ENCODE assay signal across 8 mouse cellular contexts in the genomic region with DNA sequence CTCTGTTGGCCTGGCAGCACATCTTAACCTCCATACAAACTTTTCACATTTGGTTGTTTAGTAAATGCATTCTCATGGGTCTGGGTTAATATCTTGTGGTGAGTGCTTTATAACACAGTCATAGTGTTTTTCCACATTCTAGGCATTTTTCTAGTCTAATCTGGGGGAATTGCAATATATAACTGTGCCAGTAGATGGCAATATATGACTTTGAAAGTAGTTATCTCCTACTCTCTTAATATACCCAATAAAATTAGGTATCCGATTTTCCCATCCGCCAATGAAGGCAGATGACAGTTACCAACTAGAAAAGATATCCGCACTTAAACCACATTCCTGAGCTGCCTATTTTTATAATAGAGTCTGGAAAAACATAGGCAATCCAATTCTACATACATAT. TPM values are rescaled to one million over a fixed set of nuclear protein-coding genes. Genes with fewer than 3 reads are reported as not detected.
DNase-seq lines count a peak whose midpoint lies in the region; ATAC-seq and TF ChIP-seq lines count a peak whose summit lies in the region.

No protein-coding gene starts in this region.

- ATAC-seq in forebrain, embryonic 11.5 days (replicated peaks; ENCODE audit: low FRiP score): peak; percentile 58; the same call in 1 of the 2 replicates
- peak; percentile 17; the same call in 1 of the 2 replicates for ATAC-seq in lung, postnatal 0 days
- peak; percentile 72 for ATAC-seq in neural tube, embryonic 15.5 days (ENCODE audit: low FRiP score)

- no peak overlapping the region for H3K27ac ChIP-seq in forebrain, embryonic 11.5 days (ENCODE audit: low read depth, low read length)
- H3K27ac ChIP-seq in forebrain, embryonic 10.5 days: no peak overlapping the region
- H3K27ac ChIP-seq in lung, postnatal 0 days (ENCODE audit: low read length): no peak overlapping the region
- H3K27ac ChIP-seq in neural tube, embryonic 15.5 days (replicated peaks): no peak overlapping the region

- no peaks in the 10 kb centered on the region for H3K4me1 ChIP-seq in forebrain, embryonic 11.5 days (replicated peaks; ENCODE audit: control insufficient read depth, insufficient read depth, low read length)
- no peaks in the 10 kb centered on the region for H3K4me1 ChIP-seq in forebrain, embryonic 10.5 days
- H3K4me1 ChIP-seq in lung, postnatal 0 days (ENCODE audit: insufficient read depth, low read depth, low read length): no peaks in the 10 kb centered on the region
- no peaks in the 10 kb centered on the region for H3K4me1 ChIP-seq in neural tube, embryonic 15.5 days

- WGBS in forebrain, embryonic 11.5 days: 21% methylated on average over 3 of the region's 3 CpGs
- 33% methylated on average over 3 of the region's 3 CpGs for WGBS in forebrain, embryonic 10.5 days
- 11% methylated on average over 3 of the region's 3 CpGs for WGBS in lung, postnatal 0 days
- 13% methylated on average over 3 of the region's 3 CpGs for WGBS in neural tube, embryonic 15.5 days

- no peaks in the 10 kb centered on the region for H3K9me3 ChIP-seq in forebrain, embryonic 11.5 days (ENCODE audit: control insufficient read depth, low read length)
- no peaks in the 10 kb centered on the region for H3K9me3 ChIP-seq in forebrain, embryonic 10.5 days
- no peaks in the 10 kb centered on the region for H3K9me3 ChIP-seq in lung, postnatal 0 days (ENCODE audit: low read length)
- H3K9me3 ChIP-seq in neural tube, embryonic 15.5 days (replicated peaks): no peaks in the 10 kb centered on the region

- H3K27me3 ChIP-seq in forebrain, embryonic 11.5 days (ENCODE audit: control insufficient read depth, insufficient read depth, low read length): no peaks in the 10 kb centered on the region
- H3K27me3 ChIP-seq in forebrain, embryonic 10.5 days (ENCODE audit: poor library complexity, severe bottlenecking): no peaks in the 10 kb centered on the region
- no peaks in the 10 kb centered on the region for H3K27me3 ChIP-seq in lung, postnatal 0 days (replicated peaks; ENCODE audit: insufficient read depth, low read length)
- H3K27me3 ChIP-seq in neural tube, embryonic 15.5 days (replicated peaks): no peaks in the 10 kb centered on the region

- no peaks in the 10 kb centered on the region for H3K36me3 ChIP-seq in forebrain, embryonic 11.5 days (ENCODE audit: control insufficient read depth, insufficient read depth, low read length)
- H3K36me3 ChIP-seq in forebrain, embryonic 10.5 days (replicated peaks): no peaks in the 10 kb centered on the region
- no peaks in the 10 kb centered on the region for H3K36me3 ChIP-seq in lung, postnatal 0 days (ENCODE audit: insufficient read depth, low read length)
- H3K36me3 ChIP-seq in neural tube, embryonic 15.5 days: no peaks in the 10 kb centered on the region

- H3K9ac ChIP-seq in forebrain, embryonic 11.5 days (ENCODE audit: low read length): no peak overlapping the region
- H3K9ac ChIP-seq in lung, postnatal 0 days (replicated peaks; ENCODE audit: low read depth): no peak overlapping the region
- no peak overlapping the region for H3K9ac ChIP-seq in neural tube, embryonic 15.5 days (replicated peaks)

- H3K4me2 ChIP-seq in forebrain, embryonic 11.5 days (ENCODE audit: low read depth, low read length, severe bottlenecking): no peak overlapping the region
- no peak overlapping the region for H3K4me2 ChIP-seq in lung, postnatal 0 days (replicated peaks; ENCODE audit: low read depth, low read length)
- H3K4me2 ChIP-seq in neural tube, embryonic 15.5 days: no peak overlapping the region

- no peak for DNase-seq in forebrain, embryonic 11.5 days (ENCODE audit: low spot score)
- no peak for DNase-seq in forebrain, embryonic 10.5 days (ENCODE audit: extremely low spot score, low spot score)
- peak; percentile 73 for DNase-seq in lung, postnatal 0 days (ENCODE audit: low spot score)
- DNase-seq in lung, adult 18-20 months: no peak
- DNase-seq in forelimb bud, embryonic 11.5 days (ENCODE audit: low read depth, low spot score): peak; percentile 39
- DNase-seq in adrenal gland, postnatal 4 days (ENCODE audit: low spot score in 2 of 2): no peak
- no peak for DNase-seq in spleen, postnatal 14 days (ENCODE audit: low spot score in 2 of 2)

- no peak overlapping the region for H3K4me3 ChIP-seq in forebrain, embryonic 11.5 days (ENCODE audit: low read depth, low read length)
- no peak overlapping the region for H3K4me3 ChIP-seq in forebrain, embryonic 10.5 days
- no peak overlapping the region for H3K4me3 ChIP-seq in lung, postnatal 0 days (ENCODE audit: low read depth, low read length)
- H3K4me3 ChIP-seq in neural tube, embryonic 15.5 days (replicated peaks): no peak overlapping the region

- no peak for TF ChIP-seq EP300 in lung, postnatal 0 days (IDR thresholded peaks at IDR 0.05)

- TF ChIP-seq CTCF in lung, postnatal 0 days (IDR thresholded peaks at IDR 0.05): peak; percentile 67

RNA-seq across cellular contexts. Expression of a gene that starts 11.7 kb away (rescaled TPM):
- polyA plus RNA-seq in forebrain, embryonic 11.5 days (2014; fragmentation: Nextera tagmentation; extraction: Ambion mirVana): 6.0 and 6.5 TPM in 2 replicates
- 6.0 and 6.9 TPM in 2 replicates for polyA plus RNA-seq in forebrain, embryonic 10.5 days (2016; fragmentation: Nextera tagmentation; extraction: Ambion mirVana)
- 8.9 and 9.6 TPM in 2 replicates for polyA plus RNA-seq in lung, postnatal 0 days (2015; fragmentation: Nextera tagmentation; extraction: Ambion mirVana)
- 9.9 and 11.1 TPM in 2 replicates for polyA plus RNA-seq in neural tube, embryonic 15.5 days (2015; fragmentation: Nextera tagmentation; extraction: Ambion mirVana)
- total RNA-seq in adrenal gland, postnatal 4 days (2021): 1 to 10 TPM; 4.3 to 4.6 TPM

Comparison
In these comparisons a context has a peak if more than half of its experiments do, and no peak if none do; other contexts are left out.
1. DNase-seq: peak in lung, postnatal 0 days (single experiment) and forelimb bud, embryonic 11.5 days (single experiment); none in forebrain, embryonic 11.5 days (single experiment), forebrain, embryonic 10.5 days (single experiment), lung, adult 18-20 months (0 of 2), adrenal gland, postnatal 4 days (0 of 2) and spleen, postnatal 14 days (0 of 2).
2. ATAC-seq: peak in every context shown above with its lines; median percentile 72 in neural tube, embryonic 15.5 days; 58 in forebrain, embryonic 11.5 days; 17 in lung, postnatal 0 days.